Mouse (Mus musculus) stomach, postnatal 0 days (tissue): Measurements from ENCODE around the gene Slc7a9.

Experiments used
- CTCF ChIP-seq: IDR thresholded peaks from 2 replicates; pipeline ENCODE4 v1.5.1; 2016; ENCODE audit warnings: antibody characterized with exemption, low read depth, mild to moderate bottlenecking, moderate library complexity
- EP300 ChIP-seq: optimal IDR thresholded peaks from 2 replicates; pipeline ENCODE3; 2016; ENCODE audit warnings: antibody characterized with exemption

DNA sequence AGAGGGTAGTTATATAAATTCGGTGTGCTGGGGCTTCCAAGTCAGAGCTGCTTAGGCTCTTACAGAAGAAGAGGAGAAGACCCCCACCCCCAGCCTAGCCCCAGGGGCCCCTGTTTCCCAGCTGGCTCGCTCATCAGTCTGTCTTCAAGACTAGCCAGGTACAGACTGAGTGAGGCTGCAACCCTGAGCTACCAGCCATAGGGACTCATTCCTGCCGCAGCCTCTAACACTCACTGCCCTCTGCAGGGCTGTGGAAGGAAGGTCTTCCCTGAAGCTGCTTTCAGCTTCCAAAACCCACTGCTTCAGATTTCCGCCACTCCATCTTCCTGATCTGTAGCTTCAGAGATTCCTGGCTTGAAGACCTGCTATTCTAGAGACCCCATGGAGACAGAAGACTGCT is 53.4 kb downstream of the Slc7a9 start:
- TF ChIP-seq CTCF = peak; percentile 67
- no peak for TF ChIP-seq EP300
